Mouse (Mus musculus) lung, postnatal 10 days (tissue): ENCODE measurements around the gene Vmn1r135.
"Not testable (repeated sequence)": the region's sequence is repeated elsewhere in the genome, so short reads cannot be mapped to it uniquely, and the experiment has no call there.

Experiments
- DNase-seq: peaks from one replicate; pipeline ENCODE4 v3.0.0; 2021

The Vmn1r135 gene

DNA sequence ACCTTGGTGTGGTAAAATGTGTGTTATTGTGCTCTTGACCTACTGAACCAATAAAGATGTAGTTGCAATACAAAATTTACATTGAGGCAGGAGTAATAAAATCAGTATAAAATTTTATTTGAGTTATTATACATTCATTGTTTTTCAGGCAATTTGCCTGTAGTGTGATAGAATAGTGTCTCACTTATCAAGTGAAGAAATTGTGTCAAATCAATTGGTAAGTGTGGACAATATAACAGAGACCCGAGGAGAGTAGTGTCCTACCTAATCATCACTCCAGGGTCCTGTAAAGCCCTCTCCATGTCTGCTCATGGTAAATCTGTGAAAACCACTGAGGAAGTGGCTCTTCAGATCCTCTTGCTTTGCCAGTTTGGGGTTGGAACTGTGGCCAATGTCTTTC lies at the start of gene Vmn1r135:
TSS of gene Vmn1r135 (plus strand) at position 301 of the 400 bp plus-strand sequence.
- DNase-seq, result not testable (repeated sequence)

DNA sequence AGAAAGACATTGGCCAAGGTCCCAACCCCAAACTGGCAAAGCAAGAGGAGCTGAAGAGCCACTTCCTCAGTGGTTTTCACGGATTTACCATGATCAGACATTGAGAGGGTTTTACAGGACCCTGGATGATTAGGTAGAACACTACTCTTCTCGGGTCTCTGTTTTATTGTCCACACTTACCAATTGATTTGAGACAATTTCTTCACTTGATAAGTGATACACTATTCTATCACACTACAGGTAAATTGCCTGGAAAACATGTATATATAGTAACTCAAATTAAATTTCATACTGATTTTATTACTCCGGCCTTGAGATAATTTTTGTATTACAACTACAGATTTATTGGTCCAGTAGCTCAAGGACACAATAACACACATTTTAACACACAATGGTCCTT lies 35.5 kb upstream of the Vmn1r135 start, which contains the start of gene Gm4177:
TSS of gene Gm4177 (minus strand) at position 101 of the 400 bp plus-strand sequence.
- DNase-seq, result not testable (repeated sequence)

DNA sequence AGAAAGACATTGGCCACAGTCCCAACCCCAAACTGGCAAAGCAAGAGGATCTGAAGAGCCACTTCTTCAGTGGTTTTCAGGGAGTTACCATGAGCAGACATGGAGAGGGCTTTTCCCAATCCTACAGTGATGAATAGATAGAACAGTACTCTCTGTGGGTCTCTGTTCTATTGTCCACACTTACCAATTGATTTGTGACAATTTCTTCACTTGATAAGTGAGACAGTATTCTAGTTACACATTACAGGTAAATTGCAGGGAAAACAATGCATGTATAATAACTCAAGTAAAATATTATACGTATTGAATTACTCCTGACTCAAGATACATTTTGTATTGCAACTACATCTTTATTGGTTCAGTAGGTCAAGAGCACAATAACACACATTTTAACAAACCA lies 12.0 kb downstream of the Vmn1r135 start, which contains the start of gene Gm5725:
TSS of gene Gm5725 (minus strand) at position 101 of the 400 bp plus-strand sequence.
- not testable (repeated sequence) for DNase-seq
